Mouse (Mus musculus): Measurements from ENCODE around the gene Lca5l.

DNA sequence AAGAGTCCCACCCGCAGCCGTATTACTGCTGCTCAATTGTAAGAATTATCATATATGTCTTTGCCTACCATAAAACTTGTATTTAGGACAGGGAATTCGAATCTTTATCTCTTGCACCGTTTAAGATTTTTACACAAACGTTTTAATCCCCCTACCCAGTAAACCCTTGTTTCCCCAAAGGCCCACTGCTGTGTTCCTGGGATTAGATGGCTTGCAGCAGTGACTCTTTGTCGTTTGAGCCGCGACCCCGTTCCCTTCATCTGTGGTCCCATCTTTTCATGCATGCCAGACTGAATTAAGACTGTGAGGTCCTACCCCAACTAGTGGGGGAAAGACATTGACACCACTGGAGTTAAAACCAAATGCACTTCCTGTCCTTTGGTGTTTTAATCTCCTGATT, 63.6 kb downstream of the Lca5l start:
- TF ChIP-seq CTCF (IDR thresholded peaks at IDR 0.05; ENCODE audit: insufficient read depth, low read length) (no peak), POLR2A (IDR thresholded peaks at IDR 0.05; ENCODE audit: borderline replicate concordance, extremely low read depth, low read depth, low read length) (no peak)
